Mouse (Mus musculus) liver, postnatal 0 days (tissue): ENCODE measurements around the gene Ifit2. TPM values are rescaled to one million over a fixed set of nuclear protein-coding genes. Genes with fewer than 3 reads are reported as not detected.
"Not testable (repeated sequence)": the region's sequence is repeated elsewhere in the genome, so short reads cannot be mapped to it uniquely, and the experiment has no call there.

Experiments
- ATAC-seq: fragments of 200-750 bp; cut with Nextera tagmentation; 2 replicates; pipeline ENCODE4 v1.8.0; 2017; ENCODE audit warnings: mild to moderate bottlenecking, moderate library complexity
- DNase-seq: peaks from one replicate; pipeline ENCODE4 v3.0.0-alpha.2; 2016
- H3K27ac ChIP-seq: fragments of 300-500 bp; sonication (generic); 2 replicates; pipeline ENCODE4 v1.5.1; 2014; ENCODE audit warnings: antibody characterized with exemption, moderate library complexity, mild to moderate bottlenecking, low read depth
- H3K27me3 ChIP-seq: fragments of 300-500 bp; sonication (generic); 2 replicates; pipeline ENCODE4 v1.6.1; 2014; ENCODE audit warnings: low read length, control low read depth, mixed read lengths; ENCODE audit not compliant: insufficient read depth
- H3K36me3 ChIP-seq: fragments of 300-500 bp; sonication (generic); replicated peaks from 2 replicates; pipeline ENCODE4 v1.6.1; 2014; ENCODE audit warnings: mild to moderate bottlenecking, control low read depth, low read length, moderate library complexity, mixed read lengths; ENCODE audit not compliant: insufficient read depth
- H3K4me1 ChIP-seq: fragments of 300-500 bp; sonication (generic); 2 replicates; pipeline ENCODE4 v1.6.1; 2014; ENCODE audit warnings: antibody characterized with exemption, mild to moderate bottlenecking, control low read depth; ENCODE audit not compliant: insufficient read depth
- H3K4me2 ChIP-seq: fragments of 300-500 bp; sonication (generic); 2 replicates; pipeline ENCODE4 v1.6.1; 2014; ENCODE audit warnings: low read depth, mild to moderate bottlenecking, low read length, moderate library complexity, mixed read lengths
- H3K4me3 ChIP-seq: fragments of 300-500 bp; sonication (generic); 2 replicates; pipeline ENCODE4 v1.5.1; 2014; ENCODE audit warnings: low read depth, low read length
- H3K9ac ChIP-seq: fragments of 300-500 bp; sonication (generic); replicated peaks from 2 replicates; pipeline ENCODE4 v1.6.1; 2014; ENCODE audit warnings: mild to moderate bottlenecking, moderate library complexity
- H3K9me3 ChIP-seq: fragments of 300-500 bp; sonication (generic); 2 replicates; pipeline ENCODE4 v1.6.1; 2016; ENCODE audit warnings: mild to moderate bottlenecking, control low read depth, low read length, mixed read lengths
- CTCF ChIP-seq: sonication (generic); IDR thresholded peaks from 2 replicates; pipeline ENCODE4 v1.5.1; 2016; ENCODE audit warnings: antibody characterized with exemption, low read depth
- EP300 ChIP-seq: IDR thresholded peaks from 2 replicates; pipeline ENCODE4 v1.6.1; 2016; ENCODE audit warnings: antibody characterized with exemption, low read depth, mild to moderate bottlenecking
- WGBS: fragments of 180-500 bp; shearing (Covaris S2); extraction: QIAGEN DNeasy Blood & Tissue Kit; methylation state at CpG from one replicate; pipeline ENCODE4 v1.1.7; 2014; ENCODE audit not compliant: insufficient replicate concordance; 5-methylcytosine and 5-hydroxymethylcytosine counted together
- polyA plus RNA-seq: library from polyadenylated mRNA; unstranded; fragments of >200 nt; fragmentation: Nextera tagmentation; extraction: Ambion mirVana; gene quantifications from 2 replicates; pipeline ENCODE4 v1.2.1, GENCODE M21; 2015

Ifit2 gene
- polyA plus RNA-seq, 1 experiment from 2014 or later: 3.7 TPM

- WGBS: 61% methylated on average over 6 of the region's 12 CpGs
- not testable (repeated sequence) for H3K4me2 ChIP-seq, H3K4me3 ChIP-seq, H3K36me3 ChIP-seq, H3K9ac ChIP-seq, H3K9me3 ChIP-seq, H3K27ac ChIP-seq, H3K4me1 ChIP-seq, H3K27me3 ChIP-seq, DNase-seq
- ATAC-seq: peak; percentile 65
- peak; percentile 23; the same call in 1 of the 2 replicates for TF ChIP-seq EP300
Measured at GRCm38 (mm10) chr19:34587898-34588692, 37.6 kb downstream of the Ifit2 start.

GRCm38 (mm10) chr19:34588959-34589358, 38.5 kb downstream of the Ifit2 start:
- H3K36me3 ChIP-seq: no peaks in the 10 kb centered on the region
- H3K4me2 ChIP-seq: no peak overlapping the region
- TF ChIP-seq CTCF (peak; percentile 31), EP300 (no peak)
- no peaks in the 10 kb centered on the region for H3K4me1 ChIP-seq
- H3K9me3 ChIP-seq: no peaks in the 10 kb centered on the region
- no peak overlapping the region for H3K27ac ChIP-seq
- no peaks in the 10 kb centered on the region for H3K27me3 ChIP-seq
- DNase-seq (no peak), ATAC-seq (no peak)
- no peak overlapping the region for H3K4me3 ChIP-seq
- no peak overlapping the region for H3K9ac ChIP-seq

- H3K27me3 ChIP-seq: no peaks in the 10 kb centered on the region
- WGBS: 79% methylated on average over 2 of the region's 2 CpGs
- no peak for DNase-seq
- H3K4me1 ChIP-seq: no peaks in the 10 kb centered on the region
- ATAC-seq: no peak
- no peak overlapping the region for H3K4me2 ChIP-seq
- no peaks in the 10 kb centered on the region for H3K36me3 ChIP-seq
- no peak for TF ChIP-seq EP300
- TF ChIP-seq CTCF: no peak
- no peaks in the 10 kb centered on the region for H3K9me3 ChIP-seq
- no peak overlapping the region for H3K27ac ChIP-seq
- H3K4me3 ChIP-seq: no peak overlapping the region
- H3K9ac ChIP-seq: no peak overlapping the region
Measured at GRCm38 (mm10) chr19:34593456-34593855, 43.0 kb downstream of the Ifit2 start.

DNA sequence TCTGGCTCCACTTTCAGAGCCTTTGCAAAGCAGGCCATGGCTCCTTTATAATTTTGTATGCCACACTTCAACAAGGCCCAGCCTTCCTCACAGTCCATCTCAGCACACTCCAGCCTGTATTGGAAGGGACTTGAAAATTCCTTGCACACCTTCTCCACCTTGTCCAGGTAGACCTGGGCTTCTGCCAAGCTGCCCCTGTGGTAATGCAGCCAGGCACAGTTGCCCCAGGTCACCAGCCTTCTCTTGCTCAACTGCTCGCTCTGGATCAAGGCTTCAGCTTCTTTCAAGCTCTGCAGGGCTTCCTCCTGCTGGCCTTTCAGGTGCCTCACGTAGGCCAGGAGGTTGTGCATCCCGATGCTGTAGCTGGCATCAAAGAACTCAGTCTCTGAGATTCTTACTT, 44.0 kb downstream of the Ifit2 start:
- H3K27ac ChIP-seq, H3K4me2 ChIP-seq, H3K27me3 ChIP-seq, ATAC-seq, H3K4me3 ChIP-seq, H3K4me1 ChIP-seq, DNase-seq, H3K9ac ChIP-seq, H3K9me3 ChIP-seq, H3K36me3 ChIP-seq: not testable (repeated sequence)
- WGBS: 69% methylated on average over 3 of the region's 3 CpGs

GRCm38 (mm10) chr19:34596811-34597210, 46.3 kb downstream of the Ifit2 start:
- no peaks in the 10 kb centered on the region for H3K4me1 ChIP-seq
- H3K9me3 ChIP-seq: no peaks in the 10 kb centered on the region
- no peaks in the 10 kb centered on the region for H3K27me3 ChIP-seq
- no peak overlapping the region for H3K9ac ChIP-seq
- no peaks in the 10 kb centered on the region for H3K36me3 ChIP-seq
- TF ChIP-seq EP300: no peak
- TF ChIP-seq CTCF: no peak
- H3K4me3 ChIP-seq: no peak overlapping the region
- ATAC-seq: no peak
- DNase-seq: no peak
- H3K27ac ChIP-seq: no peak overlapping the region
- no peak overlapping the region for H3K4me2 ChIP-seq

GRCm38 (mm10) chr19:34598341-34598740, 47.8 kb downstream of the Ifit2 start:
- Histone ChIP-seq H3K4me2 (no peak overlapping the region), H3K9ac (no peak overlapping the region), H3K4me1 (no peaks in the 10 kb centered on the region), H3K9me3 (no peaks in the 10 kb centered on the region), H3K36me3 (no peaks in the 10 kb centered on the region), H3K27me3 (no peaks in the 10 kb centered on the region), H3K27ac (no peak overlapping the region), H3K4me3 (no peak overlapping the region)
- 74% methylated on average over 2 of the region's 2 CpGs for WGBS
- ATAC-seq: no peak
- DNase-seq: no peak
- TF ChIP-seq EP300: no peak
- no peak for TF ChIP-seq CTCF

- not testable (repeated sequence) for ATAC-seq, H3K9ac ChIP-seq, H3K4me2 ChIP-seq, H3K36me3 ChIP-seq, DNase-seq, H3K27ac ChIP-seq, H3K27me3 ChIP-seq, H3K9me3 ChIP-seq, H3K4me1 ChIP-seq, H3K4me3 ChIP-seq
Measured at GRCm38 (mm10) chr19:34599250-34599649, 48.8 kb downstream of the Ifit2 start.

- H3K27me3 ChIP-seq, H3K36me3 ChIP-seq, H3K9me3 ChIP-seq, H3K4me1 ChIP-seq, H3K4me3 ChIP-seq, H3K27ac ChIP-seq, H3K9ac ChIP-seq, H3K4me2 ChIP-seq, DNase-seq: not testable (repeated sequence)
- peak; percentile 40; the same call in 1 of the 2 replicates for ATAC-seq
- 45% methylated on average over 1 of the region's 1 CpGs for WGBS
Measured at GRCm38 (mm10) chr19:34601888-34602287, 51.4 kb downstream of the Ifit2 start, which contains the start of gene Ifit1bl1. Gene Ifit1bl1, minus strand, starts transcription at chr19:34601956.
